Mouse (Mus musculus): Measurements from ENCODE around the gene Nt5e. TPM values are rescaled to one million over a fixed set of nuclear protein-coding genes. Genes with fewer than 3 reads are reported as not detected.

Nt5e gene
- polyA plus RNA-seq, 1 experiment from 2014 or later, result 1.6 TPM

Other genes with a start within 250 kb of the Nt5e start
- gene Snx14, start 111.8 kb downstream of the Nt5e start, polyA plus RNA-seq (2016; fragmentation: Nextera tagmentation; extraction: Ambion mirVana), result 17.6 and 18.9 TPM in 2 replicates
- 0.79 TPM in 1 of 2 replicates, not detected in the other for gene Gm20537, start 129.4 kb downstream of the Nt5e start, polyA plus RNA-seq (2016; fragmentation: Nextera tagmentation; extraction: Ambion mirVana)
- gene Syncrip, start 155.4 kb downstream of the Nt5e start, polyA plus RNA-seq (2016; fragmentation: Nextera tagmentation; extraction: Ambion mirVana), result 125 and 132 TPM in 2 replicates
- gene Zfp949, start 220.8 kb downstream of the Nt5e start, polyA plus RNA-seq (2016; fragmentation: Nextera tagmentation; extraction: Ambion mirVana), result 5.2 and 9.1 TPM in 2 replicates

All from limb, embryonic 10.5 days (tissue).